Mouse (Mus musculus) midbrain, embryonic 12.5 days (tissue): Measurements from ENCODE around the gene Gnaq. TPM values are rescaled to one million over a fixed set of nuclear protein-coding genes. Genes with fewer than 3 reads are reported as not detected.

Experiments used
- ATAC-seq: fragments of 200-750 bp; cut with Nextera tagmentation; 2 replicates; pipeline ENCODE4 v1.8.0; 2017; ENCODE audit warnings: low read depth, moderate TSS enrichment, moderate library complexity; ENCODE audit not compliant: low FRiP score
- H3K27ac ChIP-seq: fragments of 300-500 bp; sonication (generic); replicated peaks from 2 replicates; pipeline ENCODE4 v1.5.1; 2016; ENCODE audit warnings: mild to moderate bottlenecking
- H3K27me3 ChIP-seq: fragments of 300-500 bp; sonication (generic); 2 replicates; pipeline ENCODE4 v1.6.1; 2016; ENCODE audit warnings: mild to moderate bottlenecking
- H3K36me3 ChIP-seq: fragments of 300-500 bp; sonication (generic); 2 replicates; pipeline ENCODE4 v1.6.1; 2016
- H3K4me1 ChIP-seq: fragments of 300-500 bp; sonication (generic); 2 replicates; pipeline ENCODE4 v1.6.1; 2016
- H3K4me2 ChIP-seq: fragments of 300-500 bp; sonication (generic); replicated peaks from 2 replicates; pipeline ENCODE4 v1.6.1; 2016; ENCODE audit warnings: mild to moderate bottlenecking, moderate library complexity
- H3K4me3 ChIP-seq: fragments of 300-500 bp; sonication (generic); 2 replicates; pipeline ENCODE4 v1.5.1; 2016; ENCODE audit warnings: mild to moderate bottlenecking
- H3K9ac ChIP-seq: fragments of 300-500 bp; sonication (generic); replicated peaks from 2 replicates; pipeline ENCODE4 v1.6.1; 2016; ENCODE audit warnings: mild to moderate bottlenecking, moderate library complexity
- H3K9me3 ChIP-seq: fragments of 300-500 bp; sonication (generic); 2 replicates; pipeline ENCODE4 v1.6.1; 2016; ENCODE audit warnings: mild to moderate bottlenecking
- WGBS: fragments of 180-500 bp; shearing (Covaris S2); methylation state at CpG from one replicate; pipeline ENCODE4 v1.1.7; 2016; 5-methylcytosine and 5-hydroxymethylcytosine counted together
- polyA plus RNA-seq: library from polyadenylated mRNA; unstranded; fragments of >200 nt; fragmentation: Nextera tagmentation; extraction: Ambion mirVana; gene quantifications from 2 replicates; pipeline ENCODE4 v1.2.1, GENCODE M21; 2016

The Gnaq gene
- polyA plus RNA-seq, 1 experiment from 2014 or later, result 45.8 TPM

DNA sequence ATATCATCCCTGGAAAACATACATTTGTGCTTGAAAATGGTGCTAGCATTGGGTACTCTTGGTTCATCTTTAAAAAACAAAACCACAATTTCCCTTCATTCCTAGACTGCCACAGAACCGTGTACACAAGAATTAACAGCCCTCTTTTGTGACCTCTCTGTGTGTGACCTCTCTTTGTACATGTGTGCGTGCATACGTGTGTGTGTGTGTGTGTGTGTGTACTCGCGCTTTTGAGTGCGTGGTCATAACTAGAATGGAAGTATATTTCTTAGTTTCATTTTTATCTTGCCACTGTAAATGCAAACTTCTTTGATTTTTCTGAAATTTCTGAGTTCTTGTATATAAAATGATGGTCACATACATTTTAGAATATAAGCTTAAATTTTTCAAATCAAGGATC lies 197.0 kb downstream of the Gnaq start:
- Histone ChIP-seq H3K27ac (no peak overlapping the region), H3K4me2 (no peak overlapping the region), H3K9ac (no peak overlapping the region), H3K4me1 (peaks cover 28% of the 10 kb centered on the region), H3K36me3 (0 out of 2 replicates have a peak, but pooled peaks cover 12% of the 10 kb centered on the region), H3K27me3 (no peaks in the 10 kb centered on the region), H3K9me3 (no peaks in the 10 kb centered on the region), H3K4me3 (no peak overlapping the region)
- ATAC-seq, result no peak
- WGBS, result 89% methylated on average over 6 of the region's 6 CpGs

DNA sequence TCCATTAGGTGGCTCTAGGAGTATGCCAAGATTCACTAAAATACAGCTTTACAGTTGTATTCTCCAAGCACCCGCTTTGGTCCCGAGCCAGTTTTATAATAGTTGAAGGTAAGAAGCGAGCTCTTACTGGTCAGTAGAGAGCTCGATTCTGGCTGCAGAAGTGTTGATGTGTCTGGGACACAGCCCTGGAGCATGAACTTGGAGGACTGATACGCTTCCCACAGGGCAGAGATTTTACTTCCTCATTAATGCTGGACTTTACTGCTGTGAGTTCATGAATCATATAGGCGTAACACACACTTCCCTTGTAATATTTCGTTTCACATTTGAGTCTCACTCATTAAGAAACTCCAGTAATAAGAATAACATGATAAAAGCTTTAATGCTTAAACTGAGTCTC lies 197.5 kb downstream of the Gnaq start:
- Histone ChIP-seq H3K36me3 (0 out of 2 replicates have a peak, but pooled peaks cover 14% of the 10 kb centered on the region), H3K4me1 (peaks cover 26% of the 10 kb centered on the region)
- no peak for ATAC-seq

DNA sequence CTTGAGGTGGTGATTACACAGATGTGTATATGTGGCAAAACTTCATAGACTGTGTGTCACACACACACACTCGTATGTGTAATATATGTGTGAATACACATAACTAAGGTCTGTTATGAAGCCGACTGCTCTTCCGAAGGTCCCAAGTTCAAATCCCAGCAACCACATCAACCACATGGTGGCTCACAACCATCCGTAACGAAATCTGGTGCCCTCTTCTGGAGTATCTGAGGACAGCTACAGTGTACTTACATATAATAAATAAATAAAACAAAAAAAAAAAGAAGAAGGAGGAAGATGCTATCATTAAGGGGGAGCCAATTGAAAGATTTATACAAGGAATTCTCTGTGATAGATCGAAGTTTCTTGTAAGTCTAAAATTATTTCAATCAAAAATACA lies 198.4 kb downstream of the Gnaq start:
- no peak overlapping the region for H3K4me3 ChIP-seq
- peaks cover 17% of the 10 kb centered on the region for H3K4me1 ChIP-seq
- no peak for ATAC-seq

More for the DNA sequence above, 197.5 kb downstream of the Gnaq start:
- Histone ChIP-seq H3K27me3 (no peaks in the 10 kb centered on the region), H3K9me3 (no peaks in the 10 kb centered on the region), H3K27ac (no peak overlapping the region), H3K4me3 (no peak overlapping the region), H3K9ac (no peak overlapping the region), H3K4me2 (no peak overlapping the region)
- 90% methylated on average over 7 of the region's 7 CpGs for WGBS

DNA sequence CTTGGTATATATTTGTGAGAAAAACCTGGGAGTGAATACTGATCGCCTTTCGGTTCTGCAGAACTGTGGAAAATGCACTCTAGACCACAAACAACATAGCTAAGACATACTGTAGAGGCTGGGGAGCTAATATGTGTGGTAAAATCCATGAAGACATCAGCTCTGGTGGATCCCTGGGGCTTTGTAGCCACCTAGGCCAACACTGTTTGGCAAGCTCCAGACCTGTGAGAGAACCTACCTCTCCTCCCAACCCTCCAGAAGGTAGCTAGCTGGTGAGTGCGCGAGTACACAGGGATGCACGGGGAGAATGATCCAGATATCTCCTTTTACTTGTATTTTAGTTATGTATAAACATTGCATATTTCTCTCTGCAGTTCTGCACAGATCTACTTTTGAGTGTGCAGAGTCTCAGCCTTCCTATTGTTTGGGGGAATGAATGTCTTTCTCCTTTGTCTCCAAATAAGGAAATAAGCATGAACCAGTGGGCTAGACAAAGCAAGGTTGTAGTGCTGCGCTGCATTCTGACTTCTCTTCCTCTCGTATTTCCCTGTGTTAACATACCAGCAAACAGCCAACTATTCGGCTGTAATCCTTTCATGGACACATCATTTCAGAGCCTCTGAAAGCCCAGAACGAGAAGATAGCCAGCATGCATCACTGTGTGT lies 205.4 kb downstream of the Gnaq start:
- Histone ChIP-seq H3K9ac (no peak overlapping the region), H3K4me1 (0 out of 2 replicates have a peak, but pooled peaks cover 2% of the 10 kb centered on the region), H3K27me3 (no peaks in the 10 kb centered on the region), H3K27ac (0 out of 2 replicates have a peak overlapping the region, but pooled peaks have one; percentile 30), H3K4me2 (no peak overlapping the region), H3K4me3 (no peak overlapping the region), H3K9me3 (no peaks in the 10 kb centered on the region), H3K36me3 (peaks cover 23% of the 10 kb centered on the region; the same call in 1 of the 2 replicates)
- WGBS, result 87% methylated on average over 9 of the region's 9 CpGs
- no peak for ATAC-seq

More for the DNA sequence above, 198.4 kb downstream of the Gnaq start:
- 0 out of 2 replicates have a peak, but pooled peaks cover 20% of the 10 kb centered on the region for H3K36me3 ChIP-seq
- H3K4me2 ChIP-seq, result no peak overlapping the region
- 93% methylated on average over 6 of the region's 6 CpGs for WGBS
- H3K9ac ChIP-seq, result no peak overlapping the region
- H3K27me3 ChIP-seq, result no peaks in the 10 kb centered on the region
- no peak overlapping the region for H3K27ac ChIP-seq
- H3K9me3 ChIP-seq, result no peaks in the 10 kb centered on the region

DNA sequence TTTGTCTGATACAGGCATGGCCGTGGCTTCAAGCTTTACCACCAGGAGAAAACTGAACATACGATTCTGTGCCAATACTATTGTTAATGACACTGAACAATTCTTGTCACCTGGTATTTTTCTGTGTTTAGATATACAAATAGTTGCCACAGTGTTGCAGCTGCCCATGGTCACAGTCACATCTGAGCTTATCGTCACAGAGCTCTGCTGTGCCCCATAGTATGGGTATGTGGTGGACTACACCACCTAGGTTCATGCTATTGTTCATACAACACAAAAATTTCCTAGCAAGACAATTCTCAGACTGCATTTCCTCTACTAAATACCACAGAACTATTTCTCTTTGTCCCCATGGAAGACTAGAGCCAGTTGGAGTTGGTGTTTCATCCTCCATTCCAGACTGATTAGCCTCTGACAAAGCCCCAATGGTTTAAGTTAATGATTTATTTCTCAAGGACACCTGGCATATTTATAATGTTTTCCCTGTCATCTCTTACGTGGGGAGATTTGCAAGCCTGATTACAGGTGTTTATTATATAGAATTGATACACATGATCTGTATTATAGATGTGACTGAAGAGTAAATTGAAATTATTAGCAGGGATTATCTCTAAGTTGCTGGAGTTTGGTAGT lies 207.4 kb downstream of the Gnaq start:
- H3K36me3 ChIP-seq, result peaks cover 9% of the 10 kb centered on the region; the same call in 1 of the 2 replicates
- H3K9ac ChIP-seq, result no peak overlapping the region
- 0 out of 2 replicates have a peak, but pooled peaks cover 2% of the 10 kb centered on the region for H3K4me1 ChIP-seq
- no peak for ATAC-seq
- no peaks in the 10 kb centered on the region for H3K27me3 ChIP-seq
- no peaks in the 10 kb centered on the region for H3K9me3 ChIP-seq
- H3K27ac ChIP-seq, result no peak overlapping the region
- no peak overlapping the region for H3K4me3 ChIP-seq
- WGBS, result 91% methylated on average over 4 of the region's 4 CpGs
- H3K4me2 ChIP-seq, result no peak overlapping the region

DNA sequence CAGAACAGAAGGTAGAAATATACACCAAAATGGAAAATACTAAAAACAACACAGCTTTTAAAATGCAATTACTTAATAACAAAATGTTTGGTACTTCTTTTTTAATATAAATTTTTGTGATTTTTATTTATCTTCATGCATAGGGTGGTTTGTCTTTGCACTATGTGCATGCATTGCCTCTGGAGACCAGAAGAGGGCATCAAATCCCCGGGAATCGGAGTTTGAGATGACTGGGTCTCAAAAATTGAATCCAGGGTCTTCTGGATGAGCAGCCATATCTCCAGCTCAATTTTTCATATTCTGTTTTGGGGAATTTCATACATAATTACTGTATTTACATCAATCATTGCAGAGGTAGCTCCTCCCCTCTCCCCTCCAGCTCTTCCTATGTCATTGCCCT lies 210.1 kb downstream of the Gnaq start:
- H3K9me3 ChIP-seq, result no peaks in the 10 kb centered on the region
- H3K27ac ChIP-seq, result no peak overlapping the region
- no peak overlapping the region for H3K4me3 ChIP-seq
- no peaks in the 10 kb centered on the region; the same call in 1 of the 2 replicates for H3K36me3 ChIP-seq
- no peak for ATAC-seq
- H3K27me3 ChIP-seq, result no peaks in the 10 kb centered on the region
- H3K4me1 ChIP-seq, result 0 out of 2 replicates have a peak, but pooled peaks cover 2% of the 10 kb centered on the region
- no peak overlapping the region for H3K4me2 ChIP-seq
- WGBS, result 54% methylated on average over 2 of the region's 2 CpGs
- H3K9ac ChIP-seq, result no peak overlapping the region

DNA sequence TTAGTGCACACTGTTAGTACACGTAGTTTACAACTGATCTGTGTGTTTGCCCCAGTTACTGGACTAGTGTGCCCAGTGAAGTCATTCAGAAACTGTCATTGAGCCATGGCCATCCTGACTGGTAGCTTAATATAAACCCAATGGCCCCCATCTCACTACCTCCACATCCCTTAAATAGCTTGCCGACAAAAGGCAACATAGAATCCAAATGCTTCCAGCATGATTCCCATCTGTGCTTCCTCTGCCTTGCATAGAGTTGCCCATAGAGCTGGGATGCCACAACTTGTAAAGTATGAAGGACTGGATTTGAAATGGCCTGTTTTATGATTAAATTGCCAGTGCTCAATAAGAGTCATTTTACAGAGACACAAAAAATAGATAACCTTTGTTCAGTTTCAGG lies 212.9 kb downstream of the Gnaq start:
- H3K27me3 ChIP-seq, result no peaks in the 10 kb centered on the region
- 90% methylated on average over 2 of the region's 2 CpGs for WGBS
- no peaks in the 10 kb centered on the region for H3K9me3 ChIP-seq
- ATAC-seq, result no peak
- H3K4me1 ChIP-seq, result no peaks in the 10 kb centered on the region
- no peak overlapping the region for H3K4me2 ChIP-seq
- no peak overlapping the region for H3K9ac ChIP-seq
- no peak overlapping the region for H3K4me3 ChIP-seq
- no peaks in the 10 kb centered on the region; the same call in 1 of the 2 replicates for H3K36me3 ChIP-seq
- H3K27ac ChIP-seq, result no peak overlapping the region

DNA sequence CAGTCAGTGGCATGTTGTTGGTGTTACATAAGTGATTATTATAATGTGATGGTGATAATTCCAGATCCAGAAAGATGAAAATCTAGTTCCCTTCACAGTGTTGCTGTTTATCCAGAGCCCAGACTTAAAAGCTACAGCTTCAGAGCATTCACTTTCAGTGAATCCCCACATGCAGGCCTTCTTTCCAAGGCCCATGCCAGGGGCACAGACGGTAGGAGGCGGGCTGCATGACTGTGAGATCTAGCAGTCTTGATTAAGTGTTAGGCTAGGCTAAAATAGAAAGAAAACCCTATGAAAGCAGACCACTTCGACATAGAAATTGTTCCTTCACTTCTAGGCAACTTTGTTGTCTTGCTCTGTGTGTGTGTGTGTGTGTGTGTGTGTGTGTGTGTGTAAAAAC lies 214.4 kb downstream of the Gnaq start:
- WGBS, result 88% methylated on average over 3 of the region's 3 CpGs
- Histone ChIP-seq H3K36me3 (no peaks in the 10 kb centered on the region; the same call in 1 of the 2 replicates), H3K27ac (no peak overlapping the region), H3K4me1 (no peaks in the 10 kb centered on the region), H3K9me3 (no peaks in the 10 kb centered on the region), H3K27me3 (no peaks in the 10 kb centered on the region), H3K4me2 (no peak overlapping the region), H3K9ac (no peak overlapping the region), H3K4me3 (no peak overlapping the region)
- ATAC-seq, result no peak

DNA sequence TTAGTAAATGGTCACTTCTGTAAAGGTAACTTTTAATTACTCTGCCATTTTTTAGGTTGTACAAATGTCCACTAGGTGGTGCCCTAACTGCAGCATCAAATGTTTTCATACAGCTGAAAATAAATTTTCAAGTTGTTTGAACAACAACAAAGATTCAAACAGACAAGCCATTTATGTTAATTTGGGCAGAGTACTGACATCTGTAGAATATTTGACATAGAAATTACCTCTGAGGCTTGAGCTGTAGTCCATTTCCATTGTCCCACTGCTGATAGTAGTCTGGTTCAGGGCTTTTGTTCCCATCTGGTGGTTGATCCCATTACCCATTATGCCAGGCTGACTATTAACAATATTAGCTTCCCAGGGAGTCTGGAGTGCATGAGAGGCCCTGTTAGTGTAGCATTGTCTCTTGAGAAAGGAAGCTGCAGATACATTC lies 221.1 kb downstream of the Gnaq start:
- H3K4me1 ChIP-seq, result peaks cover 13% of the 10 kb centered on the region
- H3K36me3 ChIP-seq, result no peaks in the 10 kb centered on the region
- peak overlapping the region; percentile 42; the same call in 1 of the 2 replicates for H3K27ac ChIP-seq
- no peaks in the 10 kb centered on the region for H3K27me3 ChIP-seq
- H3K9me3 ChIP-seq, result no peaks in the 10 kb centered on the region
- no peak overlapping the region for H3K9ac ChIP-seq
- ATAC-seq, result peak; percentile 84
- no peak overlapping the region for H3K4me3 ChIP-seq
- H3K4me2 ChIP-seq, result no peak overlapping the region

DNA sequence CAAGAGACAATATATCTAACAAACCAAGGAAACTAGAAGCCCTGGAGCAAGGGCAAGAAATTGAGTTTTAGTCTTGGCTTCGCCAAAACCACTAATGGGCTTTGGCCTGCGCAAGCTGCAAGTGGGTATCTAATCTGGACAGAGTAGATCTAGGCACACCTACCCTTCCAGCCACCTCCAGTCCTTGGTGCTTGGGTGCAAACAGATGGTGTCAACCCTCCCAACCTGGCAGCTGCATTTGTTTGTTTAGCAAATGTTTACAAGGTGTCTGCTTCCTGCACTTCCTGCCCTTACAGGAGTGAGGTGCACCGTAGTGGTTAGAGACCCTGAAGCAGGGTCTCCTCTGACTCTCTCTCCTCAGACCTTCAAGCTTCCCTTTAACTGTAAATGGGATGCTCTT lies 225.5 kb downstream of the Gnaq start:
- Histone ChIP-seq H3K9me3 (no peaks in the 10 kb centered on the region), H3K27ac (no peak overlapping the region), H3K9ac (no peak overlapping the region), H3K4me3 (no peak overlapping the region), H3K36me3 (peaks cover 7% of the 10 kb centered on the region; the same call in 1 of the 2 replicates), H3K4me2 (no peak overlapping the region), H3K4me1 (peaks cover 13% of the 10 kb centered on the region), H3K27me3 (no peaks in the 10 kb centered on the region)
- WGBS, result 91% methylated on average over 3 of the region's 3 CpGs
- ATAC-seq, result no peak

DNA sequence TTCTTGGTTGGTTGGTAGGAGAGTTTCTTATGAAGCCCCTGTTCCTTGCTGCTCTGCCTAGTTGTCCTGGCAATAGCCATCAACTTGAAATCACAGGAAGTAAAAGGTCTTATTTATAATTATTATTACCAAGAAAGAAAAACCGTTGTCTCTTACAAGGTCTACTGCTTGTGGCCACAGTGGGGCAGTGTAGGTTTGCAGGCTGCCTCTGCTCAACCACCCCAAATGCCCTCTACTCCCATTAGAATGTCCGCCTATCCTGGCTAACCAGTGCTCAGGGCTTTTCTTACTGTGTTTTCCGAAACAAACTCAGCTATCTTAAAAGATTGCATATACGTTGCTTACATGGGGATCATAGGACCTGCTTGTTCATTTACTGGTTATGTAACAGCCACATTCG lies 226.3 kb downstream of the Gnaq start:
- ATAC-seq, result no peak
- Histone ChIP-seq H3K27ac (no peak overlapping the region), H3K9me3 (no peaks in the 10 kb centered on the region), H3K4me1 (peaks cover 7% of the 10 kb centered on the region), H3K4me3 (no peak overlapping the region), H3K36me3 (peaks cover 7% of the 10 kb centered on the region; the same call in 1 of the 2 replicates), H3K4me2 (no peak overlapping the region), H3K9ac (no peak overlapping the region), H3K27me3 (no peaks in the 10 kb centered on the region)
- 78% methylated on average over 5 of the region's 5 CpGs for WGBS

DNA sequence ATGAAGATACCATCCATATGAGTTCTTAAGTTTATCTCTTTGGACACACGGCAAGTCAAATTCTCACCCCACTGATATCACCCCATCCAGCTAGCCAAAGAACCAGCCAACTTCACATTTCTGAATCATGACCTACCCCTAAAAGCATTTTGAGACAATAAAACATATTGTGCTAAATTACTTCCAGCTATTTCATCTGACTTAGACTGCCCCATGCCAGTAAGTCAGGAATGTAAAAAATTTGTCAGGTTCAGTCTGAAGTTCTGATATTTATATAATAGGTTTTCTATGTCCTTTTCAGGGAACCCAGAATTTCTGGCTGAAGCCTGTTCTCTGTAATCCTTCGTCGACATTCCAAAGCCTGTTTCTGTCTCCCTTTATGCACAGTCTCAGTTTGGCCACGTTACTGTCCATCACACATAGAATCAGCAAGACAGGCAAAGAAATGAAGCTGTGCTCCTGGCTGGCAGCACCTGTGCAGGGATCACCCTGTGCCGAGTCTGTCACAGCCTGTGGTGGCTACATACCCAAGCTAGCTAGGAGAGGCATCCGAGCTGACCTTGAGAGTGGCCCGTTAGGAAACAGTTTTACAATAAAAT lies 233.9 kb downstream of the Gnaq start:
- ATAC-seq, result no peak
- H3K9ac ChIP-seq, result no peak overlapping the region
- 81% methylated on average over 7 of the region's 7 CpGs for WGBS

More for the DNA sequence above, 233.9 kb downstream of the Gnaq start:
- no peak overlapping the region; the same call in 1 of the 2 replicates for H3K27ac ChIP-seq
- peaks cover 4% of the 10 kb centered on the region; the same call in 1 of the 2 replicates for H3K36me3 ChIP-seq
- no peaks in the 10 kb centered on the region for H3K27me3 ChIP-seq
- no peak overlapping the region for H3K4me3 ChIP-seq
- H3K4me1 ChIP-seq, result peaks cover 13% of the 10 kb centered on the region; the same call in 1 of the 2 replicates
- H3K4me2 ChIP-seq, result no peak overlapping the region
- no peaks in the 10 kb centered on the region for H3K9me3 ChIP-seq
